Mouse (Mus musculus) C2C12 (cell line): ENCODE results near the gene Erg.

Experiments used
- CTCF ChIP-seq: IDR thresholded peaks from one replicate; pipeline ENCODE4 v1.5.1; 2011; ENCODE audit not compliant: control insufficient read depth, insufficient read depth, insufficient read length
- MAX ChIP-seq: IDR thresholded peaks from one replicate; pipeline ENCODE4 v1.6.1; 2011; ENCODE audit warnings: mild to moderate bottlenecking, control low read depth
- MYOD1 ChIP-seq: IDR thresholded peaks from one replicate; pipeline ENCODE4 v1.6.1; 2011; ENCODE audit warnings: low read depth; ENCODE audit not compliant: control insufficient read depth, insufficient read length
- USF1 ChIP-seq: IDR thresholded peaks from one replicate; pipeline ENCODE4 v1.6.1; 2011; ENCODE audit warnings: low read depth, mild to moderate bottlenecking, control low read depth, moderate library complexity

GRCm38 (mm10) chr16:95349745-95350144 is 236.6 kb downstream of the Erg start:
- TF ChIP-seq CTCF: no peak
- no peak for TF ChIP-seq MYOD1
- TF ChIP-seq USF1: no peak
- TF ChIP-seq MAX: no peak
